Mouse (Mus musculus): ENCODE measurements at regions not wholly inside any gene's neighbourhood (a gene's known extent, or its start where the extent isn't known, plus 50 kb on each side); places are given as distances from the start of the nearest gene placed in this dataset.

DNA sequence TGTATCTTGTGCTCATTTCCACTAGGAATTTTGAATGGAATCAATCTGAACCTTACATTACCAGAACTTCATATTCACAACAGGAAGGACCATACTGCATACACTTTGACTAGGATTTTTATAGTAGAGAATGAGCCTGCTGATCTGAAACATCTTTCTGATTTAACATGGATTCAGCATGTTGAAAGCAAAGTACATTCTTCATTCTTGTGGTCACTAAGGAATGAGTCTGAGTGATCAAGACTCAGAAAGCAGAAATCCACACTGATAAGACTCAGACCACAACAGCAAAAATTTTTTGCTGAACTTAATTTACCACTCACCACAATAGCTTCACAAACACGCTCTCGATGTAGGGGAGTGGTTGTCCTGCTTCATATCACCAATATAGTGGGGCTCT lies 309.2 kb upstream of the Nectin3 start:
- TF ChIP-seq GATA1 (IDR thresholded peaks at IDR 0.05; ENCODE audit: borderline replicate concordance, low read length) (no peak), FLI1 (IDR thresholded peaks at IDR 0.05; ENCODE audit: low read length) (no peak)
